Mouse (Mus musculus): ENCODE measurements around the gene Olfr324.
A peak's percentile ranks its signal among the peaks of the same experiment; 100 is the strongest.

The Olfr324 gene

DNA sequence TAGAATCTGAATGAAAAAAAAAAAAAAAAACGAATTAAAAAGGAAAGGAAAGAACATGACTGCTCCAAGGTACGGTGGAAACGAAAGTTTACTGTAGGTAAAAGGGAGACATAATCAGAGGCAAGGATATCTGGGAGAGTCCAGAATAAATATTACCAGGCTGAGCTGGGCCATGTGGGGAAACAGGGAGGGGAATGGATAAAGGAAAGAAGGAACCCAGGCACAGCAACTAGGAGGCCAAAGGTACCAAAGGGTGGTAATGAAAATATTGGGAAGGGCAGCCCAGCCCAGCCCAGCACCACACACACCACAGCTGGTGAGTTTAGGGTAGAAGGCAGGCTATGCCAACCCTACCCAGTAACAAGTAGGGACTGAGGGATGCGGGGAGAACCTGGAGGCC, 40.0 kb downstream of the Olfr324 start:
- no peak for DNase-seq (ENCODE audit: low spot score)

DNA sequence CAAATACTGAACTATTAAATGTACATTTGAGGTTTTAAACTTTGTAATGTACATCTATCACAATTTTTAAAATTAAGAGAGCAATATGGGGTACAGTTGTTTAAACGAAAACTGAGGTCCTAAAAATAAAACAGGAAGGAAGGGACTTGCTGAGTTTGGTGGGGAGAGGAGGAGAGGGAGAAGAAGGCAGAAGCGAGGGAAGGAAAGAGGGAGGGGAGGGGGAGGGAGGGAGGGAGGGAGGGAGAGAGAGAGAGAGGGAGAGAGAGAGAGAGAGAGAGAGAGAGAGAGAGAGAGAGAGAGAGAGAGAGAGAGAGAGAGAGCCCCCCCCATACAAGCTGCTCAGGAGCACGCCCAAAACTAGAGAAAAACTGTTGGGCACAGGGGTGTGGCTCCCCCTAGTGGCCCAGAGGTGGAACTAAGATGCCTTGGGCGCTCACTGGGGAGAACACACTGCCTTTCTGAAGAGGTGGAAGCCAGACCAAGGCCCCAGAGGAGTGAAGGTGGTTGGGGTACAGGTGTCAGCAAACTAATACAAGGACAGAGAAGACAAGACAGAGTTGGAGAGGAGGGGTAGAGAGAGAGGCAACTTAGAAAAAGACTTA, 41.6 kb downstream of the Olfr324 start:
- peak; percentile 47 for DNase-seq (ENCODE audit: low spot score)

DNA sequence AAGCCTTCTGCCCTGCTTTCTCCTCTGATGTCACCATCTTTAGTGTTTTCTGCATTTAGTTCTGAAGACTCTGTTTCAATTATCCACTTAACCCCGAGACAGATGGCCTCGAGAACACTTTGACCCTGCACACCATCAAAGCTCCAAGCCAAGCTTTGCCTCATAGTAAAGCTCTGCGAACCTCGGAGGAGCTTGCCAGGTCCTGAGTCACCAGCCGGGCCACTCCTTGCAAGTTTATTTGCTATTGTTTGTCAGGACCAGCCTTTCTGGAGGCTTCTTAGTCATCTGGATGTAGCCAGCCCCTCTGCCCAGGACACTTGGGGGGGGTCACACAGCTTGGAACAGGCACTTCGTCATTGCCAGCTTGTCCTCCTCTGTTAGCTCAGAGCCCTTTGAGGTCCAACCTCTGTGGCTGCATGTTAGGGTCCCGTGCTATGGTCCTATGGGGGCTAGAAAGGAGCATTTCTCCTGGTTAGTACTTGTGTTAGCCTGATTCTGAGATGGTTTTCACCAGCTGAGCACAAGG, 43.3 kb downstream of the Olfr324 start:
- DNase-seq (ENCODE audit: low spot score) = no peak

DNA sequence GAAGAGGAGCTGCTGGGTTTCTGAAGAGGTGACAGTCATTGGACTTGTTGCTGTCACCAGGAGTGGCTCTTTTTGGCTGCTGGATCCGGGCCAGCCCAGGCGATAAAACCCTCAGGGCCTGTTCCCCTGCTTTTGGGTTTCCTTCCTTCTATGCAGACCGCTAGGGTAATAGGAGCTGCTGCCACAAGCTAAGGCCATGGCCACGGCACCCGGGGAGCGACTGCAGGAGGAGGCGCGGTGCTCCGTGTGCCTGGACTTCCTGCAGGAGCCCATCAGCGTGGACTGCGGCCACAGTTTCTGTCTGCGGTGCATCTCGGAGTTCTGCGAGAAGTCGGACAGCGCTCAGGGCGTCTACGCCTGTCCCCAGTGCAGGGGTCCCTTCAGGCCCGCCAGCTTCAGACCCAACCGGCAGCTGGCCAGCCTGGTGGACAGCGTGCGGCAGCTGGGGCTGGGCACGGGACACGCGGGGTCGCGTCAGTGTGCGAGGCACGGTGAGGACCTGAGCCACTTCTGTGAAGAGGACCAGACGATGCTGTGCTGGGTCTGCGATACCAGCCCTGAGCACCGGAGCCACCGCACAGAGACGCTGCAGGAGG, 45.5 kb downstream of the Olfr324 start, which contains the start of gene Trim58:
Trim58 (plus strand) TSS at position 194 of the 596 bp plus-strand sequence.
- DNase-seq (ENCODE audit: low spot score) = no peak

DNA sequence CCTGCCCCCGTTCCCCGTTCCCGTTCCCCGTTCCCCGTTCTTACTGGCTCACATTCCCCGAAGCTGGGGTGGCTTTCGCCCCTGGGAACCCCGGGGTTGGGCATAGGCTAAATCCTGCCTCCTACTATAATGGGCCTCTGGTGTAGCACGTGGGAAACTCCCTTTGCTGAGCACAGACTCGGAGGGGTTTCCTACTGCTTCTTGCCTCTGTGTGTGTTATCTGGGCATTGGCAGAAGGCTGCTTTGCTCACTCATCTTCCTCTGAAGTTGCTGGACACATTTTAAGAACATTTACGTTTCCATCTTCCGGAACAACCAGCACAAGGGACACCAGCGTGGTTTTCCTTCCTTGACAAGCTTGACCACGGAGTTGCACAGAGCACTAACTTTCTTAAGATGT, 46.1 kb downstream of the Olfr324 start:
- no peak for DNase-seq (ENCODE audit: low spot score)

DNA sequence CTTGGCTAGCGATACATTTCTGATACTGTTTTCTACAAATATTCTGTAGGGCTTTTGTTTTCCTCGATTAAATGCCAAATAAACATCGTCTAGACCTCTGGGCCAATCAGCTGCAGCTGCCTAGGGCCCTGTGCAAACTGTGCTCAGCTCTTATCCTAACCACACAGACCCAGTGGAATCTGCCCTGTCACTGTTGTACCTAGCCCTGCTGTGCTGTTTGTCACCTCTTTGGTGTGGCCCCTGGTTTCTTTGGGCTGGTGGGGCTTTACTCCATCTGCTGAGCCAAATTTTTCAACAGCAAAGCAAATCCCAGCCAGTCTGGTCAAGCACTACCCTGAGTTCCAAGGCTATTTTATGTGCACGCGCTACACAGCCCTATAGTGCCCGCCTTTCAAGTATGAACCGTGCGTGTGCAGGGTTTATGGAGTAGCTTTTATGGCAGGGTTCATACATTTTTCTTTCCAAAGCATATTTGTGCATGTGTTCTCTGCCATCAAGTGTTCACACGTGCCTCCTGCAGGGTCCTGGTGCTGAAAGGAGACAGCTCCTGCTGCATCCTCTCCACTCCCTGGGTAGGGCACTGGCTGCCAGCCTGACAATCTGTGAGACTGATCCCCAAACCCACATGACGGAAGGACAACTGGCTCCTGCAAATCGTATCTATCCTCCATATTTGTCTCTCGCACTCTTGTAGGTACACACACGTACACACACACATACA, 46.9 kb downstream of the Olfr324 start:
- DNase-seq (ENCODE audit: low spot score) = no peak

DNA sequence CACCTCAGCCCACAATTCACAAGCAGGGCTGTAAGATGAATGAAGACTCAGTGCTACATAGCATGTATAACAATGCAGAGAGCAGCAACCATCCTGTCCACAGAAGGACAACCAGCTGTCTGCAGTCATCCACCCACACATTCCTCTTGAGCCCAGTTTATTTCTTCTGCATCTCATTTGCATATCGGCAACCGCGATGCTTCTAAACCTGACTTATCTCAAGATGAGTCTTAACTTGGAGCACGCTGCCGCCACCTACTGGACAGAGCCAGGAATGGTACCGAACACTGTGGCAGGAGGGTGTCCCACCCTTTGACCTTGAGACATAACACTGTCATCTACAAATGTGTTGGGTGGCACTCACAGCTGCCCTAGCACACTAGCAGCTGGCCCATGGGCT, 48.4 kb downstream of the Olfr324 start:
- DNase-seq (ENCODE audit: low spot score) = peak; percentile 51
